Mouse (Mus musculus): ENCODE data around the gene Snupn. TPM values are rescaled to one million over a fixed set of nuclear protein-coding genes. Genes with fewer than 3 reads are reported as not detected.
"Not testable (repeated sequence)": the region's sequence is repeated elsewhere in the genome, so short reads cannot be mapped to it uniquely, and the experiment has no call there.

Snupn gene
- polyA plus RNA-seq, 1 experiment: 3.9 TPM

GRCm38 (mm10) chr9:56928041-56928811, 22.5 kb upstream of the Snupn start, which contains the start of gene Snx33:
Gene Snx33, minus strand, starts transcription at chr9:56928371.
- WGBS: under 1% methylated on average over 50 of the region's 50 CpGs
- no peak for DNase-seq (ENCODE audit: low read depth, low spot score)

DNA sequence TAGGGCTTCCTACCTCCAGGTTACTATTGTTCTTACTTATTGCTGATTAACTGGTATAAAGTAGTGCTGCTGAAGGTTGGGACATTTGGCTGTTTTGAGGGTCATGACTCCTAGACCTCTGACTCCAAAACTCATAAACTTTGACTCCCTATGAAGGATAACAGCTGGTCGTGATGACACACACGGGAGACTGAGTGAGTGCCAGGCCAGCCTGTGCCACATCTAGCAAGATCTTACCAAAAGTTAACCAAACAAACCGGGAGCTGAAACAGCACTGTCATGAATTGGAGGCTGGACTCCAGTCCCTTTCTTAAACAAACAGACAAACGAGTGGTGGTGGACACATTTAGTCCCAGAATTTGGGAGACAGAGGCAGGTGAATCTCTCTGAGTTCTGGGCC, 21.2 kb upstream of the Snupn start:
- 49% methylated on average over 4 of the region's 4 CpGs for WGBS
- no peak for DNase-seq (ENCODE audit: low read depth, low spot score)

DNA sequence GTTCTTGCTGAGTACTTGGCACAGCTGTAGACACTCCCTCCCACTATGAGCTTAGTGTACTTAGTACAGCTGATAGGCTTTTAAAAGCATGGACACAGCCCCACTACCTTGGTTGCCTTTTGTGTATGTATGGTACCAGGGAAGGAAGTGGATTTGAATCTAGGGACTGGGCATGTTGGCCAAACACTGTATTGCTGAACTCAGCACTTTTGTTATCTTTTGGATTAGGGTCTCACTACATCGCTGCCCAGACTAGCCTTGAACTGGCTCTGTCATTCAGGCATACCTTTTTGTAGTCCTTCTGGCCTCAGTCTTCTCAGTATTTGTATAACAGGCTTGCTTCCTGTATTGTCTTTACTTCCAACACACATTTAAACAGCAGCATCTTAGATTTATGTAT, 20.1 kb upstream of the Snupn start:
- WGBS: 84% methylated on average over 1 of the region's 1 CpGs
- DNase-seq (ENCODE audit: low read depth, low spot score): no peak

DNA sequence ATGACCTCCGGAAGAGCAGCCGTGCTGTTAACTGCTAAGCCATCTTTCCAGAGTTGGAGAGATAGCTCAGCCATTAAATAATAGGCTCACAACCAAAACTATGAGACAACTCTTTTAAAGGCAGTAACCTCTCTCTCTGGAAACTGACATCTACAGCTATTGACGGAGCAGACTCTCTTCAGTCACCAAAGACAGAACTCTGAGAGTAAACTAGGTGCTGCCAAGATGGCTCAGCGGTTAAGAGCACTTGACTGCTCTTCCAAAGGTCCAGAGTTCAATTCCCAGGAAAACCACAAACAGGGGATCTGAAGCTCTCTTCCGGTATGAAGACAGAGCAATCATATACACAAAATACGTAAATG, 13.8 kb upstream of the Snupn start:
- 11% methylated on average over 6 of the region's 6 CpGs for WGBS
- DNase-seq (ENCODE audit: low read depth, low spot score): no peak

GRCm38 (mm10) chr9:56937223-56938160, 13.2 kb upstream of the Snupn start, which contains the start of gene Imp3:
Gene Imp3, plus strand, starts transcription at chr9:56937475.
- under 1% methylated on average over 73 of the region's 73 CpGs for WGBS
- DNase-seq (ENCODE audit: low read depth, low spot score): peak; percentile 97

- DNase-seq (ENCODE audit: low read depth, low spot score): no peak
- WGBS: under 1% methylated on average over 7 of the region's 7 CpGs
These were observed 12.3 kb upstream of the Snupn start for GRCm38 (mm10) chr9:56938374-56938773.

- WGBS: 33% methylated on average over 3 of the region's 3 CpGs
- not testable (repeated sequence) for DNase-seq (ENCODE audit: low read depth, low spot score)
These were observed 3.2 kb upstream of the Snupn start for GRCm38 (mm10) chr9:56947481-56947880.

DNA sequence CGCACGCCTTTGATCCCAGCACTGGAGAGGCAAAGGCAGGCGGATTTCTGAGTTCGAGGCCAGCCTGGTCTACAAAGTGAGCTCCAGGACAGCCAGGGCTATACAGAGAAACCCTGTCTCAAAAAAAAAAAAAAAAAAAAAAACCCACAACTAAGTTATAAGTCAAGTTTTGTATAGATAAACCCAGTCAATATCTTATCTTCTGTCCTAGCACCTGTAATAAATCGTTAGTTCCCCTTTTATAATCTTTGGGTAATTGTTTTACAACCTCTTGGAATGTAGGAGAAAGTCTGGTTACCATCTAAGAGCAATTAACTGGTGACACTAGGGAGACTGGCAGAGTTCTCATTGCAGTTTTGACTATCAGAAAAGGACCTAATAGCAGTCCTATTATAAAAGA, 2.0 kb upstream of the Snupn start:
- DNase-seq (ENCODE audit: low read depth, low spot score): not testable (repeated sequence)
- 19% methylated on average over 5 of the region's 5 CpGs for WGBS

GRCm38 (mm10) chr9:56949767-56950166, 911 bp upstream of the Snupn start:
- DNase-seq (ENCODE audit: low read depth, low spot score): peak; percentile 54

DNA sequence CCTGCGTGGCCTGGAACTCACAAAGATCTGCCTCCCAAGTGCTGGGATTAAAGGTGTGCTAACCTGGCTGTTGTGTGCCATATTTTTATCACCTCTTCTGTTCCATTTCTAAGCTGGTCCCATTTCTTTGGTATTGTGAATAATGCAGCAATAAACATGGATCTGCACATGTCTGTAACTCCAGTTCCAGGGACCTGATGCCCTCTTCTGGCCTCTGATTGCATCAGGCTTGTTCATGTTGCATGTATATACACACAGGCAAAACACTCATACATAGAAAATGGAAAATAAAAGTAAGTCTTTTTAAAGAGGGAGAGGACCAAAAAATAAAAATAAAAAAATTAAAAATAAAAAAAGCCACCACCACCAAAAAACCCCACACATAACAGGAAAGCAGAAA, 2.9 kb downstream of the Snupn start:
- 95% methylated on average over 1 of the region's 1 CpGs for WGBS

More at GRCm38 (mm10) chr9:56949767-56950166, 911 bp upstream of the Snupn start:
- 4% methylated on average over 13 of the region's 13 CpGs for WGBS

GRCm38 (mm10) chr9:56956966-56957675, 6.4 kb downstream of the Snupn start:
- no peak for DNase-seq (ENCODE audit: low read depth, low spot score)
- 79% methylated on average over 7 of the region's 7 CpGs for WGBS

More for the DNA sequence above, 2.9 kb downstream of the Snupn start:
- DNase-seq (ENCODE audit: low read depth, low spot score): no peak

- WGBS: 77% methylated on average over 2 of the region's 2 CpGs
- DNase-seq (ENCODE audit: low read depth, low spot score): no peak
These were observed 8.0 kb downstream of the Snupn start for GRCm38 (mm10) chr9:56958689-56959088.

- no peak for DNase-seq (ENCODE audit: low read depth, low spot score)
- WGBS: 96% methylated on average over 3 of the region's 3 CpGs
These were observed 10.9 kb downstream of the Snupn start for GRCm38 (mm10) chr9:56961591-56961990.

DNA sequence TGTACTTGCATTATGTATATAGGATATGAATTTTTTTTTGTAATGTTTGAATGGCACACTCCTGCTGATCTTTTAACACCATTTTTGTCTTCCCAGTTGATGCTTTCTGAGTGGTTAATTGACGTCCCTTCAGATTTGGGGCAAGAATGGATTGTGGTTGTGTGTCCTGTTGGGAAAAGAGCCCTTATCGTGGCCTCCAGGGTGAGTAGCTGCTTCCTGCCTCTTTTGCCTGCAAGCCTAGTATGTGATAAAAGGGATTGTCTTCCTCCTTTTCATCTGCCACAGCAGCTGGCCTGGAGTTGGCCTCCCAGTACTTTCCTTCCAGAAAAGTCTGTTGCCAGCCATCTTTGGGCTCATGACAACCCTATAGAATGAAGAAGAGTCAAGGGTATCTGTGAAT, 19.5 kb downstream of the Snupn start:
- 98% methylated on average over 2 of the region's 2 CpGs for WGBS
- DNase-seq (ENCODE audit: low read depth, low spot score): no peak

DNA sequence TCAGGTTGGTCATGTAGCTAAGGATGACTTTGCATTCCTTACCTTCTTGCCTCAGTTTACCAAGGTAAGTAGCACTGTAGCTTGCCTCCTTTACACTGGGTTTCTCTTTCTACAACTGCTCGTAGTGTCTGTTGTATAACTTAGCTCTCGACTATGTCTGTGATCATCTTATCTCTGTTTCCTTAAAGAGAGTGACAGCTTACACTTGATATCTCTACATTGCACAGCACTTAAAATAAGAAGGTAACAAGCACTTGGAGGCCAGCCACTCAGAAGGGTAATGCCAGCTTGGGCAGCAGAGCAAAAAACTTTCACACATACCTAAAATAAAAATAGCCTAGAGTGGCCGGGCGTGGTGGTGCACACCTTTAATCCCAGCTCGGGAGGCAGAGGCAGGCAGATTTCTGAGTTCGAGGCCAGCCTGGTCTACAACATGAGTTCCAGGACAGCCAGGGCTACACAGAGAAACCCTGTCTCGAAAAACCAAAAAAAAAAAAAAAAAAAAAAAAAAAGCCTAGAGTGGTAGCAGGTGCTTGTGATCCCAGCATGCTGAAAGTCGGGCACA, 23.4 kb downstream of the Snupn start:
- WGBS: 88% methylated on average over 8 of the region's 8 CpGs
- no peak for DNase-seq (ENCODE audit: low read depth, low spot score)

GRCm38 (mm10) chr9:56975199-56975598, 24.5 kb downstream of the Snupn start:
- 80% methylated on average over 3 of the region's 3 CpGs for WGBS
- DNase-seq (ENCODE audit: low read depth, low spot score): no peak

DNA sequence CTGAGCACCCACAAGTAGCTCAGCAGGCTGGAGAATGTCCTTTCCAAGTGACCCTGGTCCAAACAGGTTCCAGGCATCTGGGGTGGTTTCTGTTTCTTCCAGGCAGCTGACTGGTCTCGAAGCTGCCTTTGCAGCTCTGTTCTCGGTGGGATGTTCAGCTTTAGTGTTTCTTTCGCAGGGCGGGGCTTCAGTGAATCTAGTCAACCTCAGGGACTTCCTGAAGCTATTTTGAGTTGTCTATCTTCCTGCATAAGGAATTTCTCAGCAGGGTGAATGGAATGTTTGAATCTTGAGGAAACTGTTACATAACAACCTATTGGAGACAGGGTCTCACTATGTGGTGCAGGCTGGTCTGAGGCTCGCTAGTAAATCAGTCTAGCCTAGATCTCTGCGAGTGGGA, 29.5 kb downstream of the Snupn start:
- no peak for DNase-seq (ENCODE audit: low read depth, low spot score)
- 95% methylated on average over 6 of the region's 6 CpGs for WGBS

DNA sequence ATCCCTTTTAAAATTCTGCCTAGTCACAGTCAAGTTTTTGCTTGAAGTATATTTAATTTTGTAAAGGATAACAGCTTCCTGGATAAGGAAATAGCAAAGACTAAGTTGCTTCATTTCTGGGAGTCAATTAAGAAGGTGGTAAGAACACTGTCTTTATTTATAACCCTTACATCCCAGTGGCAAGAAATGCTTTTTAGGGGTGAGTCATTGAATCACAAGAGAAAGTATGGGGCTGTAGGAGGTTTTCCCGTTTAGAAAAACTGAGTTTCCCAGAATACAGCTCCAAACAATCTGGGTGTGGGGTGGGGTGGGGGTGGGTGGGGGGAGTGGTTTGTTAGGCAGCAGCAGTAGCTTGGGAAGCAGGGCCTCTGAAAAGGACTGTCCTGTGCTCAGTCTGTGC, 30.8 kb downstream of the Snupn start:
- DNase-seq (ENCODE audit: low read depth, low spot score): no peak
- WGBS: 48% methylated on average over 1 of the region's 1 CpGs

- 4% methylated on average over 61 of the region's 62 CpGs for WGBS
- peak; percentile 43 for DNase-seq (ENCODE audit: low read depth, low spot score)
These were observed 43.9 kb downstream of the Snupn start, which contains the start of gene Ptpn9 for GRCm38 (mm10) chr9:56994286-56995197. Gene Ptpn9, plus strand, starts transcription at chr9:56994923.

Data from large intestine, adult 2 months (tissue).